Mouse (Mus musculus) limb, embryonic 15.5 days (tissue): ENCODE data around the gene Tpo. TPM values are rescaled to one million over a fixed set of nuclear protein-coding genes. Genes with fewer than 3 reads are reported as not detected.

Experiments used
- ATAC-seq: fragments of 200-750 bp; cut with Nextera tagmentation; 2 replicates; pipeline ENCODE4 v1.8.0; 2017; ENCODE audit warnings: low read depth, moderate TSS enrichment; ENCODE audit not compliant: insufficient number of reproducible peaks, low FRiP score, low TSS enrichment
- H3K27ac ChIP-seq: fragments of 300-500 bp; sonication (generic); 2 replicates; pipeline ENCODE4 v1.5.1; 2015; ENCODE audit warnings: moderate library complexity, mild to moderate bottlenecking, inconsistent platforms
- H3K27me3 ChIP-seq: fragments of 300-500 bp; sonication (generic); 2 replicates; pipeline ENCODE4 v1.6.1; 2015; ENCODE audit warnings: inconsistent platforms
- H3K36me3 ChIP-seq: fragments of 300-500 bp; sonication (generic); 2 replicates; pipeline ENCODE4 v1.6.1; 2015; ENCODE audit warnings: inconsistent platforms
- H3K4me1 ChIP-seq: fragments of 300-500 bp; sonication (generic); 2 replicates; pipeline ENCODE4 v1.6.1; 2015; ENCODE audit warnings: inconsistent platforms
- H3K4me2 ChIP-seq: fragments of 300-500 bp; sonication (generic); 2 replicates; pipeline ENCODE4 v1.6.1; 2015; ENCODE audit warnings: mild to moderate bottlenecking, inconsistent platforms
- H3K4me3 ChIP-seq: fragments of 300-500 bp; sonication (generic); 2 replicates; pipeline ENCODE4 v1.5.1; 2015; ENCODE audit warnings: mild to moderate bottlenecking, inconsistent platforms
- H3K9ac ChIP-seq: fragments of 300-500 bp; sonication (generic); 2 replicates; pipeline ENCODE4 v1.6.1; 2015; ENCODE audit warnings: inconsistent platforms
- H3K9me3 ChIP-seq: fragments of 300-500 bp; sonication (generic); 2 replicates; pipeline ENCODE4 v1.6.1; 2016; ENCODE audit warnings: inconsistent platforms
- WGBS: fragments of 180-500 bp; shearing (Covaris S2); methylation state at CpG from one replicate; pipeline ENCODE4 v1.1.7; 2015; 5-methylcytosine and 5-hydroxymethylcytosine counted together
- polyA plus RNA-seq: library from polyadenylated mRNA; unstranded; fragments of >200 nt; fragmentation: Nextera tagmentation; extraction: Ambion mirVana; gene quantifications from 2 replicates; pipeline ENCODE4 v1.2.1, GENCODE M21; 2015

The Tpo gene
- polyA plus RNA-seq, 1 experiment from 2014 or later = not detected

- Histone ChIP-seq H3K27me3 (no peaks in the 10 kb centered on the region), H3K27ac (no peak overlapping the region), H3K4me3 (no peak overlapping the region), H3K4me1 (no peaks in the 10 kb centered on the region), H3K4me2 (no peak overlapping the region), H3K9ac (no peak overlapping the region), H3K9me3 (no peaks in the 10 kb centered on the region), H3K36me3 (peaks cover 82% of the 10 kb centered on the region)
- WGBS = 87% methylated on average over 9 of the region's 9 CpGs
- ATAC-seq = no peak
Measured at GRCm38 (mm10) chr12:30006586-30006985, 125.8 kb downstream of the Tpo start.

Other genes starting within 250 kb of the Tpo start
- gene Pxdn, start 195.0 kb downstream of the Tpo start, polyA plus RNA-seq = 103 and 110 TPM in 2 replicates
- 0.99 and 1.7 TPM in 2 replicates for gene Sntg2, start 240.8 kb upstream of the Tpo start, polyA plus RNA-seq